Mouse (Mus musculus) adrenal gland, postnatal 25 days (tissue): ENCODE results near the gene Map3k7. TPM values are rescaled to one million over a fixed set of nuclear protein-coding genes. Genes with fewer than 3 reads are reported as not detected.
A peak's percentile ranks its signal among the peaks of the same experiment; 100 is the strongest.

Experiments used
- DNase-seq: peaks from one replicate; pipeline ENCODE4 v3.0.0; 2021; ENCODE audit warnings: mixed read lengths
- long read RNA-seq: library from polyadenylated mRNA; stranded (forward); transcript quantifications from one replicate; pipeline ENCODE4 v2.0.0, GENCODE M21; 2021
- total RNA-seq: library from RNA; stranded (reverse); gene quantifications from 2 replicates; pipeline ENCODE4 v1.2.3, GENCODE M21; 2021

Gene Map3k7
- 49.8 and 54.5 TPM in 2 replicates for total RNA-seq
- long read RNA-seq, full-length matches to known transcripts, result 25 of 39 reads
- long read RNA-seq, partial matches to known transcripts, result 7 of 39 reads
- long read RNA-seq, other reads (novel, unspliced or antisense), result 7 of 39 reads

DNA sequence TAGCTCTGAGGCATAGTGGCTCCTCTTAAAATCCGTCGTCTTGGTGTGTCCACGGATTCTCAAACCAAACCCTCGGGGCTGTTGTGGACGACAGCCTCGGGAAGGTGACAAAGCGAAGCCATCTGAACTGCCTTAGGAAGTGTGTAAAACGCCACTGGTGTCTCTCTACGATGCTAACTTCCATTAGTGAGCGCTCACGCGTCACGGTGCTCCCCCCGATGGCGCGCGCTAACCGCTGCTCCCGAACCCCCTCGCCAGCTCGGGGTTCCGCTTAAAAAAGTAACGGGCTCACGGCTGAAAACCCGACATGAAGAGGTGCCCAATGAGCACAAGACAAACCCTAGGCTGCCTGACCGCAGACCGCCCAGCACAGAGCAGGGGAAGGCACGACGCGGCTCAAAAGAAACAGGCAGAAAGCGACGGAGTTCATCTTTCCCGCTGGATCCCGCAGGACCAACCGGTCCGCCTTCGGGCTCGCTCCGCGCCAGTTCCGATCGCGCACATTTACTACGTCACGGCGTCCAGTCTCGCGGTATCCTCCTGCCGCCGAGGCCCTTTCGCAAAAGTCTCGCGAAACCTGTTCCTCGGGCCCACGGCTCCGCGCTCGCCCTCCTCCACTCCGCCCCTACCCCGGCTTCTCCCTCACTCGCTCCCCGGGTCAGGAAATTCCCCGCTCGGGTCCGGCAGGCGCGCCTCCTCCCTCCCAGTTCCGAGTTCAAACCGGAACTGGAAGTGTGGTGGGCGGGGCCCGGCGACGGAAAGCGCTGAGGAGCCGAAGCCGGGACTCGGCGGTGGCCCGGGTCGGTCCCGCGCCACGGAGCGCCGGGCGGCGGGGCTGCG, at the start of gene Map3k7:
Gene Map3k7, plus strand, starts transcription at position 744 of the 840 bp plus-strand sequence.
- DNase-seq, result peak; percentile 94

DNA sequence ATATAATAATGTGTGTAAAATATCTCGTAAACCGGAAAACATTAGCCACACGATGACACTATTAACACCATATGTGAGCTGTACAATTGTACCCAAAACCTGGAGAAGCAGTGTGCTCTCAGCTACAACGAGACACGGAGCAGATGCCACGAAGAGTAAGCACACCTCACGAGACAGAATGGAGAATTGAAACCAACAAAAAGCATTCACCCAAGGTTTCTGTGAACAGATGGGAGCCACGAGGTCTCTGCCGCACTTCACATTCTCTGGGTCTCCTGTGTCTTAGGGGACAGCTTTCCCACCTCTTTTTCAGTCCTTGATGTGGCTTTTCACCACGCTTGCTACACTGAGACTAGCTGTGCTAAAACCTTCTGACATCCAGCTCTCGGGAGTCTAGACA, 48.8 kb upstream of the Map3k7 start:
- no peak for DNase-seq

DNA sequence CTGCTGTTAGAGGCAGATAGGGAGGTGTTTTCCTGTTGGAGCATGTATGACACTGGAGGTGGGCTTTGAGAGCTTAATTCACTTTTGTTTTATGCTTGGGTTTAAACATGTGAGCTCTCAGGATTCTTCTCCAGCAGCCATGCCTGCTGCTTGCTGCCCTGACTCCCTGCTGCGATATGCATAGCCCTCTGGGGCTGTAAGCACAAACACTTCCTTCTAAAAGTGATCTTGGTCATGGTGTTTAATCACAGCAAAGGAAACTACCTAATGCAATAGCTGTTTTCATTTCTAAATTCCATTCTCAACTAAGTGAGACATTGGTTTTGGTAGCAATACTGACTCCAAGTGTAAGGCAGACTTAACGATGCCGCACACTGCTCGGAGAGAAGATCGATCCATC, 45.2 kb upstream of the Map3k7 start:
- DNase-seq, result no peak

DNA sequence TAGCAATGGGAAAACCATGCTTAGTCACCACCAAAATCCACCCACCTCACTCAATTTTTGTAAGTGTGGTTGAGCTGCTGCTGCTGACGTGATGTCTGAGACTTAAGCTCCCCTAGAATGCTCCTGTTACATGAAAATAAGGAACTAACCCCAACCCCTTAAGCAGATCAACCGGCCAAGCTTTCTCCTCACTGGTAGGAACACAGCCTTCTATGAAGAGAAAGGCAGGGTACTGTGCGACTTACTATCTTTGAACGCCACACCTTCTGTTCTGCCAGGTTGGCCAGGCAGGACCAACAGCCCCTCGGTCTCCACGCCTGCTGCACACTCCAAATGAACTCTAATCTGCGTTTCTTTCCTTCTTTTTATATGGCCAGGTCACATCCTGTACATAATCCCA, 41.7 kb upstream of the Map3k7 start:
- DNase-seq, result no peak

DNA sequence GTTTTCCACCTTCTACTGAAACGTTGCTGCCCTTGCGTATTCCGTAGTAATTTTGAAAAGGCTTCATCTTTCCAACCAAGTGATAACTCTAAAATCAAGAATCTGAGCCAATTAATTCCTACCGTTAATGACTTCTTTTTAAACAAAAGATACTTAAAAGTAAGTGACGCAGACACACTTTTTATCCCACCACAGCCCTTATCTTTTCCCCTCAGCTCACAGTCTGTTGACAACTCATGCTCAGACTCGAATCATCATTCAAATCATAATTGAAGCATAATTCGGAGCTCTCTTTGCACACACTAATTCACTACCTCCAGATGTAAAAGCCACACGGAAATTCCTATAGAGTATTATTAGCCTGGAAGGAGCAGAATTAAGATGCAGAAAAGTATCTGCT, 40.5 kb upstream of the Map3k7 start:
- DNase-seq, result no peak

DNA sequence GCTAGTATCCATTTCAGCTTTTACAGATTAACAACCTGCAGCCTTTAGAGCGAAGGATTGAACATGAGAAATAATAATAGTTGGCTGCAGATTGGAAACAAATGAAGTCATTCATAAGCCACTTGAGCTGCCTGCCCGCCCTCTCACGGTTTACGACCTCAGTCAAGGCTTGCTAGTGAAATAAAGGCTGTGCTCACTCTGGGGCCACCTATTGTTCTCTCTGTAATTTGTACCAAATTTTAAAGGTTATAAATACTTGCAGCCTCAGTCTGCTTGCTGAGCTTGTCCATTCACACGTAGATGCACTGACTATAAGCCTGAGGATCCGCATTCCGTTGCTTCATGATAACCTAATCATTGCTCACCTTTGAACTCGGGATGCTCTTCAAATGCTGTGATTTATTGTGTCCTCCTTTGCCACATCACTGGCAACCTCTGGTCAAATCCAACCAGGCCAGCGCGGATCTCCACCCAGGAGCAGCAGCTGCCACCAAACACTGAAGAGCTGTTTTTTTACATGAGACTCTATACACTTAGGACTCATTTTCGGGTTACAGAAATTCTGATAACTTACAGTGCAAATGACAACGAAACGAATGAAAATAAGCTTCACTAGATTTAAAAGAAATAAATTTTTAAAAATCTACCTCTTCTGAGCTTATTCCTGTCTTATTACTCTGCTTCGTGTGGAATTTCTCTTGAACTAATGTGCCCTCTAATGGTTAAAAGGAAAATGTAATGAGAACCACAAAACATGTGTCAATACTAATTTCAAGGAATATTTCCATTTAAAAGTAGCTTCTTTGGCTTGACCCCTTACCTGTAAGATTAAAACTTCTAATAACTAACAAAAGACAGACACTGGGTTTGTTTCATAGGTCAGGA, 39.4 kb upstream of the Map3k7 start:
- no peak for DNase-seq

DNA sequence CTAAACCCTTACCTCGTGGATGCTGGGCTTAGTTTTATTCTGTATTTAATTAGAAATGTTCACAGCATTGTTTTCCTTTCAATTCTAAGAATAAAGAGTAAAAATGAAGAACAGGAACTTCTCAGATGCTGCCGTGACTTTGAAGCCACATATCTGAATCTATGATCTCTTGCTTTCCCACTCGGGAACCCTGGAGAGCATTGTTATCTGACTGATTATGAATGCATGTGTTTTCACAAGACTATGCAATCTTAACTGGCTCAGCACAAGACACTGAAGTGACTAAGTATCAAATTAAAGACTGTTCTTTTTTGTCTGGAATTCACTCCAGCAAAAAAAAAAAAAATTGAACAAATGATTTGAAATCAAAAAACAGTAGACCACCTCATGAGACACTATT, 30.7 kb upstream of the Map3k7 start:
- DNase-seq, result no peak

DNA sequence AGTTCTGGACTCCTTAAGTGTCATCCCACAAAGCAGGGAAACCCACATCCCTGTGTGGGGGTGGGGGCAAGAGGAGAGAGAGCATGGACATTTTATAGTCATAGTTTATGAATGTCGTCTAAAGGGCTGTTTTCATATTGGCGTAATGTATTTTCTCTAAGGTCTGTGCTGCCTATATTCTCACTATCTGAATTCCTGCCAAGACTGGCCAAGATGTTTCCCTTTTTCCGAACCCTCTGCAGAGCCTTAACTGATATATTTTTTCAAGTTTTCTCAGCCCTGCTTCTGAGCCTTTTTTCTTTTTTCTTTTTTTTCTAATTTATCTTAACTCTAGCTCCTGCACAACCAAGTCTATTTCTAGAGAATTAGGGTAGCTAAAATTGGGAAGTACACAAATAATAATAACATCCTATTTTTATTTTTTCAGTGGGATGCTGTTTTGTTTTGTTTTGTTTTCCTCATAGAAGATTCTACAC, 28.0 kb upstream of the Map3k7 start:
- no peak for DNase-seq

DNA sequence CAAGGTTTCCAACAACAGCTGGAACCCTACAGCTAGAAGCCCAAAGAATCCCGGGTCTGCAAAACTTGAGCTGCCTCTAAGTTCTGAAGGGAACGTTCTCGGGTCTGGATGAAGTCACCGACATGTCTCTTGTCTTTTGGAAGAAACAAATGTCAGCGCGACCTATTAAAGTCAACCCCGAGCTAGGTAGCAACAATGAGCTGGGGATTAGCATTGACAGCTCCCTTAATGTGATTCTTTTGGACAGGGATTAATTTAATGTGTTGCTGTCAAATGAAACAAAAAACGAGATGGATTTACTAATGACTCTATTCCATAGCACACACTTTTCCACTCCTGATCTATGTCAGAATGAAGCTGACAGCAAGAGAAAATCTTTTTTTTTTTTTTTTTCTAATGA, 27.5 kb upstream of the Map3k7 start:
- DNase-seq, result no peak

DNA sequence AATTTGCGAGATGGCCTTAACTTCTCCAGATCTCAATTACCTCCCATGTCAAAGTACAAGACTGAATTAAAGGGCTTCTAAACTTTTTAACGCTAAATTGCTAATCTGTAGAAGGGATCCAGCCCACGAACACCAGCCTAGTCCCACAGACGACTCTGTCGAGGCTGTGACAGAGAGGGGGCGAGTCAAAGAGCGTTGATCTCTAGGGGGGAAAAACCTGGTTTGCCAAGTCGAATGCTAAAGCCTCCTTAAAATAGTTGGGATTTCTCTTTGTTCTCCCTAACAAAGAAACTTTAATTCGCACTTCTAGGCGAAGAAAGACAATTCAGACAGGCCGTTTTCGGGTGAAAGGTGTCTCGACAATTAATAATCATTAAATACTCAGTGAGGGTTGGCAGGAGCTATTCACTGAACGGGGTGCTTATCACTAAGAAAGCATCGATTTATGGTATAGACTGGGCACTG, 27.0 kb upstream of the Map3k7 start:
- no peak for DNase-seq

DNA sequence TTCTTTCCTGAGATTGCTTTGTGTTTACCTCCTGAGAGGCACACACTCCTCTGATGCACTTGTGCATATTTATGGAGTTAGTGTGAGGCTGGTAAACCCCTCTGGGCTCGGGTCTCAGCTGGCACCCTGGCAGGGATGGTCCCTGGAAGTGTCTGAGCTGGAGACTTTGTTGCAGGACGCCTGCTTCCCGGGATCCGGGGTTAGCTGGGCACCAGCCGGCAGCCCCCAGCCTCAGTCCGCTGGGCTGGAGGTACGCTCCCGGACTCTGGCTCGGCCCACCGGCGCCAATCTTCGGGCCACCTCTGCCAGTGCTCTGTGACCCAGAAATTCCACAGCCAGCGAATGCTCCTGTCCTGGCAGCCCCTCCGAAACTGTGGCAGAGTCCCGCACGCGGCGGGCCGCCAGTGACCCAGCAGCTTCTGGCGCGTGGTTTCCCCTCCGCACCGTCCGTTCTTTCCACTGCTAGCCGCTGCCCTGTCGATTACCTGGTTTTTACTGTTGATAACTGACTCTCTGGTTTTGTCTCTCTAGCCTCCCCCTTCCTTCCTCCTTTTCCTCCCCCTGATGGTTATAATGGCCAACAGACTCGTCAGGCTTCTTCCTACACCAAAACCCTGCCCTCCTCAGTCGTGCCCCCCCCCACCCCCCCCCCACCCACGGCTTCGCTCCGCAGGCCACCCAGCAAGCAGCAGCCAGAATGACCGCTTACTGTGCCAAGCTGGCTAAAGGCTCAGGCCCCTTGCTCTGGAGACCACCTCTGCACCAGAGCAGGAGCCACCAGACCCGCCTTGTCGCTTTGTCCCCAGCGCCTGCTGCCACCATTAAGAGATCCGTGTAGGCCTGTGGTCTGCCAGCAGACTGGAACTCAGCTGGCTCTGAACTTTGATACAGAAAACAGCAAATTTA, 26.3 kb upstream of the Map3k7 start:
- DNase-seq, result peak; percentile 8

DNA sequence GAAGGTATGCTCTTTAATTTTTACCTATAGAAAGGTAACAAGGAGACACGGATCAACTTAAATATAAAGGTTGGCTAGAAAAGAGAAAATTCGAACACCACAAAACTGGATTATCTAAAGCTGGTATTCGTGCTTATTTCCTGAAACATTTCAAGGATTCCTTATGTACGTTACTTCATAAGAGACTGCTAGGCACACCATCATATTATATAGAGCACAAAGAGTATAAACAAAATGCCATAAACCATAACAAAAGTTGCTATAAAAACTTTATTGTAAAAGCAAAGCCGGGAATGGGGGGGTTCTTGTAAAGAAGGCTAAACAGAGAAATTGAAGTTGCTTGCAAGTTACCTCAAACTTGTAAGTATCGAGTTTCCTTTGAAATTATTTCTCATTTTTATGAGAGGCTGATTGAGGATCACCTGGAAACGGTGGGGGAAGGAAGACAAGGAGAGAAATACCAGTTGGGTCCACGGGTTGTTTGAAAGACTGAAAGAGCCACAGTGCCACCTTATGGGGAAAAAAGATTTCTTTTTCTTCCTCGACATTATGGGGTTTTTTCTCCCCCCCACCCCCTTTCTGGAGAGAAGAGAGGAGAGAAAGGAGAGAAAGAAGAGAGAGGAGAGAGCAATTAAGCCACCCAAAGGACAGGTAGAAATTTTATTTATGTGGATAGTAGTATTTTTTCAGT, 25.3 kb upstream of the Map3k7 start:
- DNase-seq, result no peak

DNA sequence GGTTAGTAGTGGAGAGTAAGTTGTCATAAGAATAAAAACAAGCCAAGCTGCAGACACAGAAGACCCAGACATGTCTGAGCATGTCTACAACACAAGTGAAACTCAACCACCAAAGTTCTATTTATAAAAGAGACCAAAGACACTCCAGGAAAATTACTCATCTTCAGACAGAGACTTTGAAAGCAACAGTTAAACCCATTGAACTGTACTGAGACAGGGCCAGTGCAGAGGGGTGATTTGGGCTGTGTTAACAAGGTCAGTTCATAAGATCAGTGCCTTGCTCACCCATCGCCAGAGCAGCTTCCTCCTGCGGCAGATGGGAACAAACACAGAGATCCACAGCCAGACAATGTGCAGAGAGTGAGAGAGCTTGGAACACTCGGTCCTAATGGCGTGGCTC, 22.3 kb upstream of the Map3k7 start:
- DNase-seq, result no peak

DNA sequence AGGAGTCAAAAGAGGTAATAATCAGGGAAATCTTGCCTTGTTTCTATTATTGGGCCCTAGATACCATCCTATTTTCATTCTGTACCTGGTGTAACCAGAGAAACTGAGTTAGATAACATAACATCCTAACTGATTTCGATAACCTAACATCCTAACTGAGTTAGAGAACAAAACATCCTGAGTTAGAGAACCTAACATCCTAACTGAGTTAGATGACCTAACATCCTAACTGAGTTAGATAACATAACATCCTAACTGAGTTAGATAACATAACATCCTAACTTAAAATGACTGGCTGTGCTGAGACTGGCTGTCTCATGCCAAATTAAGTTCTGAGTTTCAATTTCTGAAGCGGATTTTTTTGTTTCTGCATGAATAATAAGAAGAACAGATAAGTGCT, 20.9 kb upstream of the Map3k7 start:
- DNase-seq, result no peak

DNA sequence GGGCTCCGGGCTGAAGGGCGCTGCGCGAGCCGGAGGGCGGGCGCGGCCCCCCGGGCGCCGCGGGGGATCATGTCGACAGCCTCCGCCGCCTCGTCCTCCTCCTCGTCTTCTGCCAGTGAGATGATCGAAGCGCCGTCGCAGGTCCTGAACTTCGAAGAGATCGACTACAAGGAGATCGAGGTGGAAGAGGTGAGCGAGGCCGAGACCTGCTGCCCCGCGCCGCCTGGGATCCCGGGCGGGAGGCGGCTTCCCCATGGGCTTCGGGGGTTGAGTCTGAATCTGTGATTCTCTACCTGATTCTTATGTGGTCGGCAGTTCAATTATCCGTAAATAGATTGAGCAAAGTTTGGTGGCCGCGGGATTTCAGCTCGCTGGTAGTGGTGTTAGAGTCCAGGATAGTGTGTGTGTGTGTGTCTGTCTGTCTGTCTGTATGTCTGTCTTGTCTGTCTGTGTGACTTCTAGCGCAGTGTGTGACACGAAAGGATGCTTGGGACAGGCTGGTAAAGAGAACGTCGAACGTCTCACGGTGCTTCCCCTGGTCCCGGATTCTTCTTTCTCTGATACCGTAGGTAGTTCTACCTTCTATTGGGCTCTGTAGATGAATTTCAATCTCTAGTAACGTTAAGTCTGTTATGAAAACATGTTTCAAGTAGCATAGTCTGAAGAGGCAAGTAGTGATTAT, 438 bp downstream of the Map3k7 start:
- DNase-seq, result no peak

DNA sequence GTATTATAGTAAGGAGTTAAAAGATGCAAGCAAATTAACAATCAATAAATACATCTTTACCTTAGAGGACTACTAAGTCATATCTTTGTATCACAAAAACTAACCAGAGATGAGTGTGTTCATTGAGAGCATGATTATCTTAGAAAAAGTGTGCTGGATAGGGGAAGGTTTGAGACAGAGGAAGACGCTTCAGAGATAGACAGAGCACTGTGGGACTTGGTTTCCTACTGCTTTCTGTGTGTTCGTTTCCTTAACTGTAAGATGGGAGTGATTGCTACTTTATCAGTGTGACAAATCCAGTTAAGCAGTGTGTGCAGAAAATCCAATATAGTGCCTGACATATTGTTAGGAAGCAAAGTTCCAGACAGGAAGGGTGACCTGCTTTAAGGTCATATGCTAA, 1.3 kb downstream of the Map3k7 start:
- no peak for DNase-seq

DNA sequence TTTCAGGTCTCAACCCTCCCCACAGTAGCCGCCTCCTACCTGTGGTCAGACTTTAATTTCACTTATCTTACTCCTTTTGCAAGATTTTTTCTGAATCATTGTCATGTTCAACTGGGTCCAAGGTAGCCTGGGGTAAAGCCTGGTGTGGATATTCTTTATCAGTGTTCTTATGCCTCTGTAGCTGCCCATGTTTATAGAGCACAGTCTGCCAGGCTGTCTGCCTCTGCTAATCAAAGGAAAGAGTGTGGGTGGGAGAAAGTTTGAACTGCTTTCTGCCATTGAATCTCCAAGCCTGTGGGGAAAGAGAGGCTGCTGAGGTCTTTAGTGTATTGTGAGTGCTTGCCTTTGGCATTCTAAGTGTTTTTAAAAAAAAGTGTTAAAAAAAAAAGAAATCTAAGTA, 7.5 kb downstream of the Map3k7 start:
- DNase-seq, result no peak

DNA sequence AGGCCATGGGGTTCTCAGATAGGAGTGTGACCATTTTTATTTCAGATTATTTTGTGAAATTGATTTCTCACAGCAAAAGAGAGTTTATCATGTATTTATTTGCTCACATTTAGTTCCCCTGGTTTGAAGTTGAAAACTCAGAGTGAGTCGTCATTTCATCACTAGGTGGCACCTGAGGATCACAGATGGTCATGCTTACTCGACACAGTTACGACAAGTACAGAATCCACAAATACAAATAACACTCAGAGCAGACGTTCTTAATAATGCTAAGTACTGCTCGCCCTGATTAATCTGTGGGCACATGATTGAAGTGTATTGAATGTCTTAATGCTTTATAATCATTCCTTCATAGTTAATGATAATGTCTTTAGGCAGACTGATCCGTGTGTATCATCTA, 8.3 kb downstream of the Map3k7 start:
- DNase-seq, result no peak

DNA sequence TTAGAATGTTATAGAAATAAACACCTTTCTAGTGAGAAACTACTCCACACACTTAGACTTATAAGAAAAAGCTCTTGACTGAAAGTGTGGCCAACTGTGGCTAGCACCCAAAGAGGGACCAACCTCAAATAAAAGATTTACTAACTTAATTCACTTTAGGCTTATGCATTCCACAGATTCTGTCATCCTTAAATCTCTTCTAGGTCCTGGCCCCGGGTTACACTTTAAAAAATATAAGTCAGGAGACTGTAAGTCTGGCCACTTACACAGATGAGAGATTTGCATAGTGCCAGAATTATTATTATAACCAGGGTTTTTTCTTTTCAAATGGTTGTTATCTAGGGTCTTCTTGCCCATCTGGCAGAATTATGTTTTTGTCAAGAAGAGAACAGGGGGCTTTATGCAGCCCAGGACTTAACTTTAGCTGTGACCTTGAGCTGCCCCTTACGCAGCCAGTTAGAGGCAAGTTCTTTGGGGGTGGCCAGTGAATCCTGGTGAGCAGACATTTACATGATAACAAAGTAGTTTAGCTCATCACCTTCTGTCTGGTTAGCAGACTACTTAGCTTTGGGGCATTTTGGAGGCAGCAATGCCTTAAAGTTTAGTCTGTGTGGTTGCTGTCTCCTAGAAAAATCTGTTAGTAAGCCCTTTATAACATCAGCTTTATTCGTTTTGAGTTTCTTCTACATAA, 11.5 kb downstream of the Map3k7 start:
- no peak for DNase-seq

DNA sequence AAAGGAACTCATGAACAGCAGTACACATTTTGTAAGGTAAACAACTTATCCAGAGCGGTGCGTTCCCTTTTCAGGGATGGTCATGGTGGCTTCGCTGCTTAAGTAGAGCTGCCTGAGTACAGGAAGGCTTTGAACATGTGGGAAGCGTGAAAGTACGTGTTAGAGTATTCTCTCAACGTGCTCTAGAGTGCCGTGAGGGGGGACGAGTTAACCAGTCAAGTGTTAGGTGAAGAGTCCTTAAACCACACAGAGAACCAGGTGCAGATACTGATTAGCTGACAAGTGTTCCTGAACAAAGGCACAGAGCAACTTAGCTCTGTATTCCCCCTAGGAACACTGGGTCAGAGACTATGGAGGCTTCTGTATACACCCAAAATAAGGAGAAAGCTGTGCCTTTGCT, 18.0 kb downstream of the Map3k7 start:
- DNase-seq, result no peak
